Mouse (Mus musculus) testis, adult 2 months (tissue): Measurements from ENCODE around the gene Eif1ax. TPM values are rescaled to one million over a fixed set of nuclear protein-coding genes. Genes with fewer than 3 reads are reported as not detected.

Source experiments
- H3K27ac ChIP-seq: fragments of 200-500 bp; 2 replicates; pipeline ENCODE4 v1.5.1; 2012; ENCODE audit warnings: low read depth, low read length; ENCODE audit not compliant: control insufficient read depth, insufficient read depth
- H3K27me3 ChIP-seq: fragments of 200-500 bp; 2 replicates; pipeline ENCODE4 v1.6.1; 2012; ENCODE audit warnings: mild to moderate bottlenecking, low read length, moderate library complexity; ENCODE audit not compliant: control insufficient read depth, insufficient read depth
- H3K36me3 ChIP-seq: fragments of 200-500 bp; 2 replicates; pipeline ENCODE4 v1.6.1; 2012; ENCODE audit warnings: mild to moderate bottlenecking, low read length; ENCODE audit not compliant: control insufficient read depth, insufficient read depth
- H3K4me1 ChIP-seq: fragments of 200-500 bp; 2 replicates; pipeline ENCODE4 v1.6.1; 2012; ENCODE audit warnings: low read length; ENCODE audit not compliant: control insufficient read depth, insufficient read depth
- H3K4me3 ChIP-seq: fragments of 200-500 bp; 2 replicates; pipeline ENCODE4 v1.5.1; 2012; ENCODE audit warnings: low read depth, mild to moderate bottlenecking, low read length, moderate library complexity, mixed read lengths; ENCODE audit not compliant: control insufficient read depth
- CTCF ChIP-seq: fragments of 200-500 bp; IDR thresholded peaks from 2 replicates; pipeline ENCODE4 v1.5.1; 2012; ENCODE audit warnings: low read depth, mild to moderate bottlenecking, inconsistent platforms, low read length, moderate library complexity; ENCODE audit not compliant: control insufficient read depth, insufficient read depth, insufficient replicate concordance
- POLR2A ChIP-seq: fragments of 200-500 bp; IDR thresholded peaks from 2 replicates; pipeline ENCODE4 v1.6.1; 2012; ENCODE audit warnings: low read depth, mild to moderate bottlenecking, inconsistent platforms, low read length, moderate library complexity; ENCODE audit not compliant: control insufficient read depth
- polyA plus RNA-seq: library from polyadenylated mRNA; depleted of rRNA; stranded (reverse); fragments of >200 nt; gene quantifications from 2 replicates; pipeline ENCODE4 v1.2.3, GENCODE M21; 2012; rRNA removed

The Eif1ax gene
- 48.4 and 62.9 TPM in 2 replicates for polyA plus RNA-seq

- Histone ChIP-seq H3K4me1 (no peaks in the 10 kb centered on the region), H3K27ac (peak within 1 kb of the TSS; percentile 78), H3K27me3 (no peaks in the 10 kb centered on the region), H3K36me3 (no peaks in the 10 kb centered on the region), H3K4me3 (peak within 1 kb of the TSS; percentile 80)
- TF ChIP-seq CTCF (no peak), POLR2A (no peak; the same call in 1 of the 2 replicates)
Observed at GRCm38 (mm10) chrX:159371831-159372752, at the start of gene Eif1ax. Gene Eif1ax, plus strand, starts transcription at chrX:159372178.

- Histone ChIP-seq H3K4me3 (no peak overlapping the region), H3K27ac (no peak overlapping the region), H3K4me1 (no peaks in the 10 kb centered on the region), H3K27me3 (no peaks in the 10 kb centered on the region), H3K36me3 (no peaks in the 10 kb centered on the region)
- TF ChIP-seq POLR2A: no peak
- no peak for TF ChIP-seq CTCF
Observed at GRCm38 (mm10) chrX:159364506-159364905, 7.5 kb upstream of the Eif1ax start.

GRCm38 (mm10) chrX:159372753-159373144 lies 771 bp downstream of the Eif1ax start:
- no peaks in the 10 kb centered on the region for H3K36me3 ChIP-seq
- peak overlapping the region; percentile 80 for H3K4me3 ChIP-seq
- peak overlapping the region; percentile 22; the same call in 1 of the 2 replicates for H3K27ac ChIP-seq
- no peaks in the 10 kb centered on the region for H3K27me3 ChIP-seq
- TF ChIP-seq POLR2A: no peak
- no peak for TF ChIP-seq CTCF
- no peaks in the 10 kb centered on the region for H3K4me1 ChIP-seq

GRCm38 (mm10) chrX:159387105-159387504 lies 15.1 kb downstream of the Eif1ax start:
- Histone ChIP-seq H3K36me3 (no peaks in the 10 kb centered on the region), H3K4me1 (no peaks in the 10 kb centered on the region), H3K27ac (no peak overlapping the region), H3K4me3 (no peak overlapping the region), H3K27me3 (no peaks in the 10 kb centered on the region)
- TF ChIP-seq POLR2A: no peak
- TF ChIP-seq CTCF: no peak

- Histone ChIP-seq H3K27me3 (no peaks in the 10 kb centered on the region), H3K4me1 (no peaks in the 10 kb centered on the region), H3K4me3 (no peak overlapping the region), H3K27ac (no peak overlapping the region), H3K36me3 (no peaks in the 10 kb centered on the region)
- TF ChIP-seq CTCF (no peak), POLR2A (no peak)
Observed at GRCm38 (mm10) chrX:159388953-159389352, 17.0 kb downstream of the Eif1ax start.

GRCm38 (mm10) chrX:159390347-159390962 lies 18.5 kb downstream of the Eif1ax start:
- Histone ChIP-seq H3K27me3 (no peaks in the 10 kb centered on the region), H3K4me3 (no peak overlapping the region), H3K27ac (no peak overlapping the region), H3K36me3 (no peaks in the 10 kb centered on the region), H3K4me1 (no peaks in the 10 kb centered on the region)
- TF ChIP-seq CTCF (no peak), POLR2A (no peak)

- Histone ChIP-seq H3K36me3 (no peaks in the 10 kb centered on the region), H3K4me3 (no peak overlapping the region), H3K27me3 (no peaks in the 10 kb centered on the region), H3K4me1 (no peaks in the 10 kb centered on the region), H3K27ac (no peak overlapping the region)
- TF ChIP-seq POLR2A (no peak), CTCF (no peak)
Observed at GRCm38 (mm10) chrX:159391239-159391638, 19.3 kb downstream of the Eif1ax start.
